Mouse (Mus musculus): ENCODE results near the gene Zswim1.
A peak's percentile ranks its signal among the peaks of the same experiment; 100 is the strongest.
"Not testable (repeated sequence)": the region's sequence is repeated elsewhere in the genome, so short reads cannot be mapped to it uniquely, and the experiment has no call there.

The Zswim1 gene

DNA sequence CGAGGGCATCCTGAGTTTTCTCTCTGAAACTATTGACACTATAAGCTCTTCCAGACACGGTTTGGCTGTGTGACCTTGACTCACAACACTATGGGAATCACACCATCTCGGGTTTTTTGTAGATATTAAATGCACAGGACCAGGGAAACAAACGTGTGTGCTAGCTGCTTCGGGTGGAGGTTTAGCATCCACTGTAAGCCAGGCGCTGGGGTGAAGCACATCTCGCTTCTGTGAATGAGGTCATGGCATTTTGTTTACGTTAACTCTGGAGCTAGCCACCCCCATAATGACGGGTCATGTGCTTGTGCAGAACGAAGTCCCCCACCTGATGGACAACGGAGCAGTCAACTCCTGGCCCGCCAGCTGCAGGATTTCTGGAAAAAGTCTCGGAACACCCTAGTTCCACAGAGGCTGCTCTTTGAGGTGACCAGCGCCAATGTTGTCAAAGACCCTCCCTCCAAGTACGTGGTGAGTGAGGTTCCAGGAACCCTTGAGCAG is 36.0 kb upstream of the Zswim1 start:
- no peaks in the 10 kb centered on the region; the same call in 1 of the 2 replicates for H3K36me3 ChIP-seq (ENCODE audit: control insufficient read depth, insufficient read depth, low read length, poor library complexity, severe bottlenecking)
- DNase-seq (ENCODE audit: low read depth, low spot score) = no peak
- no peaks in the 10 kb centered on the region for H3K27me3 ChIP-seq (ENCODE audit: control insufficient read depth, insufficient read depth, low read length, poor library complexity, severe bottlenecking)

DNA sequence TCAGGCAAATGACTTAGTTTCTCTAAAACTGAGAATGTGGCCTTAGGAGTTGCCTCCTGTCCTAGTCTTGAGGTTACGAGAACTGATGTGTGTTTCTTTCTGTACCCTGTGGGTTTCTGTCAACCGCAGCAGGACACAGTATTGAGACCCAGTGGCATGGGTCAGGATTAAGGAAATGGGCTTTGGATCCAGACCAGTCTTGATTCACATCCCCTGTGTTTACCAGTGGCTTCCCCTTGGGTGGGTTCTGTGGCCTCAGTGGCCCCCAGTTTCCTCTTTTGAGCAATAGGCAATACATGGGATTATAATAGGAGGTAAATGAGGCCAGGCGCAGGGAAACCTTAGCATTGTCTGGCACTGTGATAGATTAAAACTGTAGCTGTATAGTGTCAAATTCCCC is 35.5 kb upstream of the Zswim1 start:
- Histone ChIP-seq H3K27me3 (ENCODE audit: control insufficient read depth, insufficient read depth, low read length, poor library complexity, severe bottlenecking) (no peaks in the 10 kb centered on the region), H3K36me3 (ENCODE audit: control insufficient read depth, insufficient read depth, low read length, poor library complexity, severe bottlenecking) (no peaks in the 10 kb centered on the region; the same call in none of the 2 replicates)
- no peak for DNase-seq (ENCODE audit: low read depth, low spot score)

DNA sequence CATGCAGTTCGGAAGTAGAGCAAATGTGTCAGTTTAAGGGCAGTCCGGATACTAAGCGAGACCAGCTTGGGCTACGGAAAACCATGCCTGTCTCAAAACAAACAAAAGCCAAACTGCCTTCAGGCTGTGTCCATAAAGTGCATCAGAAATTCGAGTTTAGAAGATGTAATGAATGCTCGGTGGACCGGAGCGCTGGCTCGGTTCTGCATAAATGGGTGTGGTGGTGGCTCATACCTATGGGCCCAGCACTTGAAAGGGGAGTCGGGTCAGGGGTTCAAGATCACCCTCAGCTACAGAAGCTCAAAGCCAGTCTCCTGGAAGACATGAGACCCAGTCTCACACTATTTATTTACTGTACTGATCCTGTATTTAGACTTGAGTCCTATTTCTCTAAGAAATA is 34.7 kb upstream of the Zswim1 start:
- Histone ChIP-seq H3K27me3 (ENCODE audit: control insufficient read depth, insufficient read depth, low read length, poor library complexity, severe bottlenecking) (no peaks in the 10 kb centered on the region), H3K36me3 (ENCODE audit: control insufficient read depth, insufficient read depth, low read length, poor library complexity, severe bottlenecking) (no peaks in the 10 kb centered on the region; the same call in none of the 2 replicates)
- DNase-seq (ENCODE audit: low read depth, low spot score) = no peak

DNA sequence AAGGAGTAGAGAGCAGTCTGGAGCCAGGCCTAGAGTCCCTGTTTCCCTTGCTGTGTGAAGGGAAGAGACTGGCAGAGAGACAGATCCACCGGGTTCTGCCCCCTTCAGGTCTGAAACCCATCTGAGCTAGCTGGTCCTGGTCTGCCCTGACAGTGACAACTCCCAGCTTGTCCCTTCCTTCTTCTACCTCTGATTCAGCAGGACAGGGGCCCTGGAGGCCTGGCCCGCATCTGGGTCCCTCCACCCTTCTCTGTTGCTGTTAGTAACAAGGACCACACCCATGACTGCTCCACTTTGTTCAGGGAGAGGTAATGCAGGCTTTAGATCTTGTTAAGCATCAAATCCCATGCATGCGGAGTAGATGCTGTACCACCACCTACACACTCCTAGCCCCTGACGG is 34.1 kb upstream of the Zswim1 start:
- DNase-seq (ENCODE audit: low read depth, low spot score) = no peak
- no peaks in the 10 kb centered on the region; the same call in none of the 2 replicates for H3K36me3 ChIP-seq (ENCODE audit: control insufficient read depth, insufficient read depth, low read length, poor library complexity, severe bottlenecking)

DNA sequence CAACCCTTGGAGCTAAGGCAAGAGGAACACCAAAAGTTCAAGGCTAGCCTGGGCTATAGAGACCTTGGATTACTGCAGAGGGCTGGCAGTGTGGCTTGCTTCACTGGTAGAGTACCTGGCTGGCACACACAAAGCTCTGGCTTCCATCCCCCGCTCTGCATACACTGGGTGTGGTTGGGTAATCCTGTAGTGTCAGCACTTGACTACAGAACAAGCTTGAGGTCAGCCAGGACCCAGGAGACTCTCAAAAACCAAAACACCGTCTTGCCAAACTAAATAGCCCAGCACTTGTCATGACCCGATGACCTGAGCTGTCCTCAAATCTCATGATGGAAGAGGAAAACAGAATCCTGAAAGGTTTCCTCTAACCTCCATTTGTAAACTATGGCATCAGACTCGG is 32.0 kb upstream of the Zswim1 start:
- no peak for DNase-seq (ENCODE audit: low read depth, low spot score)
- H3K36me3 ChIP-seq (ENCODE audit: control insufficient read depth, insufficient read depth, low read length, poor library complexity, severe bottlenecking) = peaks cover 2% of the 10 kb centered on the region
- no peaks in the 10 kb centered on the region for H3K27me3 ChIP-seq (ENCODE audit: control insufficient read depth, insufficient read depth, low read length, poor library complexity, severe bottlenecking)

More for the DNA sequence above, 34.1 kb upstream of the Zswim1 start:
- no peaks in the 10 kb centered on the region for H3K27me3 ChIP-seq (ENCODE audit: control insufficient read depth, insufficient read depth, low read length, poor library complexity, severe bottlenecking)

DNA sequence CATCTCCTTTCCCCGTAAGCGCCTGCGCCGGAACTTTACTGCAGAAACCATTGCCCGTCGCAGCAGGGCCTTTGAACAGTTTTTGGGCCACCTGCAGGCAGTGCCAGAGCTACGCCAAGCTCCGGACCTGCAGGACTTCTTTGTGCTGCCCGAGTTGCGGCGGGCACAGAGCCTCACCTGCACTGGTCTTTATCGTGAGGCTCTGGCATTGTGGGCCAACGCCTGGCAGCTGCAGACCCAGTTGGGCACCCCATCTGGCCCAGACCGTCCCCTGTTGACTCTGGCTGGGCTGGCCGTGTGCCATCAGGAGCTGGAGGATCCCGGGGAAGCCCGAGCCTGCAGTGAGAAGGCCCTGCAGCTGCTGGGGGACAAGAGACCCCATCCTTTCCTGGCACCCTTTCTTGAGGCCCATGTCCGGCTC is 30.6 kb upstream of the Zswim1 start:
- Histone ChIP-seq H3K36me3 (ENCODE audit: control insufficient read depth, insufficient read depth, low read length, poor library complexity, severe bottlenecking) (peaks cover 3% of the 10 kb centered on the region), H3K27me3 (ENCODE audit: control insufficient read depth, insufficient read depth, low read length, poor library complexity, severe bottlenecking) (no peaks in the 10 kb centered on the region)
- no peak for DNase-seq (ENCODE audit: low read depth, low spot score)

DNA sequence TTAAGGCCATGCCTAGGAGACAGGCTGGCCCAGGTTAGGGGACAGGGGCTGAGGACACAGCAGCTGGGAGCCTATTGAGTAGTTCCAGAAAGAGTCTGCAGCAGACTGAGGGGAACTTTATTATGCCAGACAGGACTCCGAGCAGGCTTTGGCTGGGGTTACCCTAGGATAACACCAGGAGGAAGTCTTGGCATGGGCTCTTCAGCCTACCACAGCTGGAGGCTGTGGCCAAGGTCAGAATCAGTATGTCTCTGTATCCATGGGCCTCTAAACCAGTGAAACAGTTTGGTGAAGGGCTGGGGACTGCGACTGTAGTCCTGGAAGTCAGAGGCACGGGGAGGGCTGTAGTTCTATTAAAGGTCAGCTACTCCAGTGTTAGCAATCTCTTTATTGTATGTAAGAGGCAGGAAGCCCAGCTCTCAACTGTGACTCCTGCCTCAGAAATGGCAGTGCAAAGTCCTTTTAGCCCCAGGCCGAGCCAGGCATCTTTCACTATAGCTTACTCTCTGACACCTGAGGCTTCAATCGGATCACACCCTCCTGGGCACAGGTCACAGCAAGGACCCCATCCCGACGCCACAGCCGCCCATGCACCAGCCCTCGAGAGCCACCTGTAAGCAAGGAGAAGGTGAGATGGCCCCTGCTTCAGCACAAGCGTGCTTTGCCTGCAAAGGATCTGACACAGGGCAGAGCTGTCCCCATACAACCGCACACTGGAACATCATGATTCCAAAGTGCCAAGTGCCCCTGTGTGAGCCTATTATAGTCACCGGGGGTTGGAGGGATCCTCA is 29.9 kb upstream of the Zswim1 start:
- no peak for DNase-seq (ENCODE audit: low read depth, low spot score)
- Histone ChIP-seq H3K36me3 (ENCODE audit: control insufficient read depth, insufficient read depth, low read length, poor library complexity, severe bottlenecking) (peaks cover 3% of the 10 kb centered on the region), H3K27me3 (ENCODE audit: control insufficient read depth, insufficient read depth, low read length, poor library complexity, severe bottlenecking) (no peaks in the 10 kb centered on the region)

DNA sequence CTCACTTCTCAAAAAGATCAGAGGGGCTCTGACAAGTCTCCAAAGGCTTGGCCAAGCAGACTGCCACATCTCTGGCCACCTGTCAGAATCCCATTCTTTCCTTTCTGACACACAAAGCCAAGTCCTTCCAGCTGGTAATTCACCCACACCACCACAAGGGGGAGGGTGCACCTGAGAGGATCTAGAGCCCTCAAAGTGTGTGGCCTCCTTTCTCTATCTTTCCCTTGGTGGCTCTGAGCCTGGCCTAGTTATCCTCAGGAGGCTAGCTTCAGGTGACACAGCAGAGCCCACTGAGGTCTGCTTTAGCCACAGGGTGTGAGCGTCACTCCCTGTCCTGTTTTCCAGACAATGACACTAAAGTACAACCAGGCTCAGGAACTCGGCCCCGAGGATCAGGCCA is 29.2 kb upstream of the Zswim1 start:
- H3K36me3 ChIP-seq (ENCODE audit: control insufficient read depth, insufficient read depth, low read length, poor library complexity, severe bottlenecking) = peaks cover 5% of the 10 kb centered on the region
- no peaks in the 10 kb centered on the region for H3K27me3 ChIP-seq (ENCODE audit: control insufficient read depth, insufficient read depth, low read length, poor library complexity, severe bottlenecking)
- peak; percentile 72 for DNase-seq (ENCODE audit: low read depth, low spot score)

DNA sequence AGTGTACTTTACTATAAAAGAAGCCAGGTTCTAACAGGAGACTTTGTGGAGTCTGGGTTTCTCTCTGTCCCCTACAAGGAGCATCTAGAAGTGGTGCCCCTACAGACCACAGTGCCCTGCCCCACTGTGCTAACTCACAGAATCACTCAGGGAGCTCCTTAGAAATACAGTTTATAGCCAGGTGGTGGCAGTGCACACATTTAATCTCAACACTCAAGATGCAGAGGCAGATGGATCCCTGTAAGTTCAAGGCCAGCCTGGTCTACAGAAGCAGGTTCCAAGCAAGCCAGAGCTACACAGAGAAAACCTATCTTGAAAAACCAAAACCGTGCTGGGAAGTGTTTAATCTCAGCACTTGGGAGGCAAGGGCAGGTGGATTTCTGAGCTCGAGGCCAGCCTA is 28.7 kb upstream of the Zswim1 start:
- H3K36me3 ChIP-seq (ENCODE audit: control insufficient read depth, insufficient read depth, low read length, poor library complexity, severe bottlenecking) = peaks cover 5% of the 10 kb centered on the region
- H3K27me3 ChIP-seq (ENCODE audit: control insufficient read depth, insufficient read depth, low read length, poor library complexity, severe bottlenecking) = no peaks in the 10 kb centered on the region
- DNase-seq (ENCODE audit: low read depth, low spot score) = peak; percentile 57

DNA sequence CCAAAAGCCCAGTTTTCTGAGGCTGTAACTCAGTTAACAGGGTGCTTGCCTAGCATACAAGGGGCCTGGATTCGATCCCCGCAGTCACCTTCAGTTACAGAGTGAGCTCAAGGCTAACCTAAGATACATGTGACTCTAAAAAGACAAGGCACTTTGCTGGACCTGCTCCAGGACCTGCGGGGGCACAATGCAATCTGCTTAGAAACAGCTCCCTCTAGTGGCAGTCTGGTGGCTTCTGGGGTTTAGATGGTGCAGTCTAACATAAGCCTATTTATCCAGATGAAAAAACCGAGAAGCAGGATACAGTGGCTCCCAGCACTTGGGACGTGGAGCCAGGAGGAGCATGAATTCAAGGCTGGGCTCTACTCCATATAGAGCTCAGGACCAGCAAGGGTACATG is 28.2 kb upstream of the Zswim1 start:
- H3K27me3 ChIP-seq (ENCODE audit: control insufficient read depth, insufficient read depth, low read length, poor library complexity, severe bottlenecking) = no peaks in the 10 kb centered on the region
- peaks cover 8% of the 10 kb centered on the region for H3K36me3 ChIP-seq (ENCODE audit: control insufficient read depth, insufficient read depth, low read length, poor library complexity, severe bottlenecking)
- DNase-seq (ENCODE audit: low read depth, low spot score) = peak; percentile 88

DNA sequence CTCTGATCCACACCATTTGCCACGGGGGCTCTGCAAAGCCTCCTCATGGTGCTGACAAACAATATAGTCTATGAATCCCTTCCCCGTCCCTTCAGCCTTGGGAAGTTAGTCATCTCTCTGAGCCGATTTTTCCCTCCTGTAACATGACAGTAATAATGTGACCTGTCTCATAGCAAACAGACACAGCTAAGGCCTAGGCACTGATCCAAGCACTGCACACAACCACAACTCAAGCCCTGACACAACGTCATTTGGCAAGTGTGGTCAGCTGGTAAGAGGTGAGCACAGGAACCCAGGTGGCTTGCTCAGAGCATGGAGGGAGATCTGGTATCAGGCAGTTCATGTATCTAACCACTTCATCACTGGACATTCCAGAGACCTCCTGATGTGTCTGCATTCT is 26.6 kb upstream of the Zswim1 start:
- H3K27me3 ChIP-seq (ENCODE audit: control insufficient read depth, insufficient read depth, low read length, poor library complexity, severe bottlenecking) = no peaks in the 10 kb centered on the region
- DNase-seq (ENCODE audit: low read depth, low spot score) = no peak
- peaks cover 9% of the 10 kb centered on the region for H3K36me3 ChIP-seq (ENCODE audit: control insufficient read depth, insufficient read depth, low read length, poor library complexity, severe bottlenecking)

DNA sequence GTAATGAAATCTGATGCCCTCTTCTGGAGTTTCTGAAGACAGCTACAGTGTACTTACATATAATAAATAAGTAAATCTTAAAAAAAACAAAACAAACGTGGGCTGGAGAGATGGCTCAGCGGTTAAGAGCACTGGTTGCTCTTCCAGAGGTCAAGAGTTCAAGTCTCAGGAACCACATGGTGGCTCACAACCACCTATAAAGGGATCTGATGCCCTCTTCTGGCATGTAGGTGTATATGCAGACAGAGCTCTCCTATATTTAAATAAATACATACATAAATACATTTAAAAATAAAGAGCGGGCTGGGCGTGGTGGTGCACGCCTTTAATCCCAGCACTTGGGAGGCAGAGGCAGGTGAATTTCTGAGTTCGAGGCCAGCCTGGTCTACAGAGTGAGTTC is 23.9 kb upstream of the Zswim1 start:
- H3K36me3 ChIP-seq (ENCODE audit: control insufficient read depth, insufficient read depth, low read length, poor library complexity, severe bottlenecking) = peaks cover 12% of the 10 kb centered on the region
- peak; percentile 57 for DNase-seq (ENCODE audit: low read depth, low spot score)
- H3K27me3 ChIP-seq (ENCODE audit: control insufficient read depth, insufficient read depth, low read length, poor library complexity, severe bottlenecking) = not testable (repeated sequence)

DNA sequence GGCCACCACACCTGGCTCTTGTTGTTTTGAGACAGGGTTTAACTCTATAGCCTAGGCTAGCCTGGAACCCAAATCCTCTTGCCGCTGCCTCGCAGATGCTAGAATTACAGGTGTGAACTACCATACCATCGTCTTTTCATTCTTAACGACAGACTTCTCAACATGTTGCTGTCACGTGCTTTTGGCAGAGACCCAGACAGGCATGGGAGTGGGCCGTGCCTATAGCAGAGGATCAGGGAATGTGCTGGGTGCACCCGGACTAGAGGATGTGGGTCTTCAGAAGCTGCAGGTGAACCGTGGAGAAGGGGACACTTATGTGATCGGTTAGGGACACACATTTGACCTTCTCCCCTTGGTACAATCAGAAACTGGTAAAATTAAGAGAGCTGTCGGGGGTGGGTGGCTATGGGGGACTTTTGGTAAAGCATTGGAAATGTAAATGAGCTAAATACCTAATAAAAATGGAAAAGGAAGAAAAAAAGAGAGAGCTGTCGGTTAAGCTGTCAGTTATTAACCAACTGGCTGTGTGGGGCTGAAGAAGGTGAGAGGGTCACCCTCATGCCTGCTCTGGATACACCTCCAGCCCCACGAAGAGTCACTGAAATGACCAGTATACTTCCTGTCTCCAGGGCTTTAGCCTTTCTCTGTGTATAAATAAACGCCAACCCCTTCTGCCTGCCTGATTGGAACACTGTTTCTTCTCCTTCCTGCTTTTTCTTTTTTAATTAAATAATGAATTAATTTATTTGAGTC is 22.1 kb upstream of the Zswim1 start:
- H3K27me3 ChIP-seq (ENCODE audit: control insufficient read depth, insufficient read depth, low read length, poor library complexity, severe bottlenecking) = no peaks in the 10 kb centered on the region
- peaks cover 9% of the 10 kb centered on the region; the same call in 1 of the 2 replicates for H3K36me3 ChIP-seq (ENCODE audit: control insufficient read depth, insufficient read depth, low read length, poor library complexity, severe bottlenecking)
- DNase-seq (ENCODE audit: low read depth, low spot score) = no peak

DNA sequence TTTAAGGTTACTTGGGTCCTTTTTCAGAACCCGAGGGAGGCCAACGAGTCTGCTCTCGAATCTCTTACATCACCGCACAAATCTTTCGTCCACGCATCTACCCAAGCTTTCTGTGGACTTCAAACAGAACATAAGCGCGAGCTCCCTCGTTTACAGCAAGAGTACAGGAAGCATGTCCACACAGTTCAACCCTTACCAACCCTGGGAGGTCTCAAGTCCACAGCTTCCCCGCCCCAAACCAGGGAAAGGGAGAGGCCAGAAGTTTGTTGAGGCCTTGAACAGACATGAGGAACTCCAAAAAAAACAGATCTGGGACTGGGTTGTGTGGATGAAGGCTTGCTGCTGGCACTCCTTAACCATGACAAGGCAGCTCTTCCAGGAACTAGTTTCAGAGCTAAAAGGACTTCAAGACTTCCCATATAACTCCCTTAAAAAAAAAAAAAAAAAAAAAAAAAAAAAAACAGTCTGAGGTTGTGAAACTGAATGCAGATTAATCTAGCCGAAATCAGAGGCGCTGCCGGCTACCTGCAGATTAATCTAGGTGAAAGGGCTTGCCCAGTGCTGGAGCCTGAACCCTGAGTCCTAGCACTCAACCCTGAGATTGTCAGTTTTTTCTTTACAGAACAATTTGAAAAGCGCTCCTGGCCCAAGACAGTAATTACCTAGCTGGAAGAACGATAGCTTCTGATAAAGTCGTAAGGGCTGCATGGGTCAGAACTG is 19.1 kb upstream of the Zswim1 start:
- Histone ChIP-seq H3K27me3 (ENCODE audit: control insufficient read depth, insufficient read depth, low read length, poor library complexity, severe bottlenecking) (no peaks in the 10 kb centered on the region), H3K36me3 (ENCODE audit: control insufficient read depth, insufficient read depth, low read length, poor library complexity, severe bottlenecking) (peaks cover 7% of the 10 kb centered on the region; the same call in 1 of the 2 replicates)
- no peak for DNase-seq (ENCODE audit: low read depth, low spot score)

DNA sequence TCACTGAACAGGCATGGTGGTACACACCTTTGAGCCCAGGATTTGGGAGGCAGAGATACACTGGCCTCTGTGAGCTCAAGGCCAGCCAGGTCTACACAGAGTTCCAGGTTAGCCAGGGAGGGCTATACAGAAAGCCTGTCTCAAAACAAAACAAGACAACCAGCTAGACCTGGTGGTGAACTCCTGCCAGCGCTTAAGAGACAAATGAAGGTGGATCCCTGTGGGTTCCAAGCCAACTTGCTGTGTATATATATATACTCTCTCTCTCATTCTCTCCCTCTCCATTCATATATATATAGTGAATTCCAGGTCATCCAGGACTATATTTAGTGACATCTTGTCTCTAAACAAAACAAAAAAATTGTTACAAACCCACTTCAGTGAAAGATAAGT is 18.6 kb upstream of the Zswim1 start:
- H3K27me3 ChIP-seq (ENCODE audit: control insufficient read depth, insufficient read depth, low read length, poor library complexity, severe bottlenecking) = no peaks in the 10 kb centered on the region
- H3K36me3 ChIP-seq (ENCODE audit: control insufficient read depth, insufficient read depth, low read length, poor library complexity, severe bottlenecking) = peaks cover 9% of the 10 kb centered on the region
- no peak for DNase-seq (ENCODE audit: low read depth, low spot score)

Data from splenic B cell, adult 2 months (primary cell).